Mouse (Mus musculus): ENCODE measurements around the gene Nemp2.
"Not testable (repeated sequence)": the region's sequence is repeated elsewhere in the genome, so short reads cannot be mapped to it uniquely, and the experiment has no call there.

Nemp2 gene

DNA sequence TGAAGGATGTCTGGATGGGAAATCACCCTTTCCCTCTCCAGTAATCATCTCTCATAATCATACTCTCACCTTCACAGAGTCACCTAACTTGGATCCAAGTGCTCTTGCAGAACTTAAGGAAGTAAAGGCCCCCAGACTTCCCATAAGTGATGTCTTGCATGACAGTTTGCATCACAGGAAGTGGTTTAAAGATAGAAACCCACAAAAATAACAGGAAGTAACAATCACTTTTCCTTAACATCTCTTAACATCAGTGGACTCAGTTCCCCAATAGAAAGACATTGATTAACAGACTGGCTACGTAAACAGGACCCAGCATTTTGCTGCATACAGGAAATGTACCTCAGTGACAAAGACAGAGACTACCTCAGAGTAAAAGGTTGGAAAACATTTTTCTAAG lies 22.9 kb downstream of the Nemp2 start:
- no peak for DNase-seq (ENCODE audit: low read depth, low spot score)

DNA sequence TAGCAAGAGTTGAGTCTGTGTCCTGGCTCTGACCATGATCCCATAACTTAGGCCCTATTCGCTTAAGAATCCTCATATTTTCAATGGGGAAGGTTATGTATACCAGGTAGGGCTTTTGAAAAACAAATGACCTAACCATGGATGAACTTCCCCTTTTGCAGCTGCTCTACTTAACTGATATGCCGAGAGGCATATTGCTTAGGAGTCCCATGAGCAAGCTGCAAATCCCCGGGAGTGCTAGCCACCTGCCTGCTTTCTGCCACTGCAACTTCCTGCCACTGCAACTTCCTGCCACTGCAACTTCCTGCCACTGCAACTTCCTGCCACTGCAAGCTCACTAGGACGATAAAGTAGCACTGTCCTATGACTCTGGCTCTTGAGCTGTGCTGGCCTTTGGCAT lies 24.6 kb downstream of the Nemp2 start:
- no peak for DNase-seq (ENCODE audit: low read depth, low spot score)

DNA sequence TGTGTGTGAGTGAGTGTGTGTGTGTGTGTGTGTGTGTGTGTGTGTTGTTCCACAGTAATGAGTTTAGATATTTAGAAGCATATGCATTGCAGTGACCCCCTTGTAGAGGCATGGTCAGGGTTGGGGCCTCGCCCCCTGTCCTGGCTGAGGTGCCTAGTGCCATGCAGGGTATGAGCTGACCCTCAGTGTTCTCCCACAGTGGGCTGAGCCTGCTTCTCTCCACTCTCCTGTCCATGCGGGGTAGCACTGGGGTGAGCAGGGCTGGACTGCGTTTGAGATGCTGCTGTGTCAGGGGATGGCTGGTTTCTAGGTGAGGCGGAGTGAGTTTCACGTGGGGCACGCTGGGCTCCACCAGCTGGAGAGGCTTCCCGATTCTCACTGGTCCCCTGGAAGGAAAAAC lies 27.7 kb downstream of the Nemp2 start:
- no peak for DNase-seq (ENCODE audit: low read depth, low spot score)

DNA sequence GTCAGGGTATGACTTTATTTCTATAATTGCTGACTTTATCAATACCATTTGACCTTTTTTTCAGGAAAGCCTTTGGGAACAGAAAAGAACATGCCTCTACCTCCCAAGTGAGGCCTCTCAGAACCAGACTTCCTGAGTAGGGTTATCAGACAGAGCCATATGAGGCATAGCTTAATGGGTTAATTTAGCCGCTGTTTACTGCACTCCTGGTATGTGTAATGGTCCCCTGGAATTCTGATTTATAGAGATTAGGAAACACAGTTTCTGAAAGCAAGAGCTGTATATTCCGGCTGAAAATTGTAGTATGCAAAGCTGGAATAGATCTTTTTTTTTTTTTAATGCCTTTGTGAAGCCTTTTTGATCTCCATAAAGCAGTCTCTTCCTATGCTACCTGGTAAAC lies 29.8 kb downstream of the Nemp2 start:
- no peak for DNase-seq (ENCODE audit: low read depth, low spot score)

DNA sequence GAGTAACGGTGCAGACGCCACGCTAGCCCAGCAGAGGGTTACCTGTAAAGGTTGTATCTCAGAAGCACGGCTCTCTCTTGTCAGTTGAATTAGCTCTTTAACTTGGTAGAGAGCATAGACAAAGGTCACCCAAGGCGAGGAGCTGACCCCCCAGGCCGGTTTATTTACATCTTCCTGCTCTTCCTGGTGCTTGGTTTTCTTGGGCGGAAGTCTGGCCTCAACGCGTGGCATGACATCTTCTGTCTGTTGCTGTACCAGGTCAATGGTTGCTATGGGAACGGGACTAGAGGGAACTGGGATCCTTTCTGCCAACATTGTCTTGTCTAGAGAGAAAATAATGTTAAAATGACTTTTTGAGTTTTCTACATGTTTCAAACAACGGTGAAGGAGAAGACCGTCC lies 30.3 kb downstream of the Nemp2 start:
- DNase-seq (ENCODE audit: low read depth, low spot score): no peak

DNA sequence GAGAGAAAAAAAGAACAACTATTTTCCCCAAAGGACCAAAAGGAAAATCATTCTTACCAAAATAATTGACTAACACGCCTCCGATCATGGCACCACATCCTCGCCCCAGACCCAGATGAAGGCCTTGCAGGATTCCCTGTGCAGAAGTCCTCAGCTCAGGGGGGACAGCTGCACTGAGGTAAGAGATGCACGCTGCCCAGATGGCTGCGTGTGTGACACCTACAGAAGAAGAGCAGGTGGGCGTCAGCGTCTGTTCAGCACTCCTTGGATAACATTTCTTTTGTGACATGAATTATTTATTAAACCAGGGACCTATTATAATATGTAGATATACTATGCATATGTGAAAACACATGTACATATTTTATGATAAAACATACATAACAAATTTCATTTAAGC lies 32.7 kb downstream of the Nemp2 start:
- DNase-seq (ENCODE audit: low read depth, low spot score): no peak

DNA sequence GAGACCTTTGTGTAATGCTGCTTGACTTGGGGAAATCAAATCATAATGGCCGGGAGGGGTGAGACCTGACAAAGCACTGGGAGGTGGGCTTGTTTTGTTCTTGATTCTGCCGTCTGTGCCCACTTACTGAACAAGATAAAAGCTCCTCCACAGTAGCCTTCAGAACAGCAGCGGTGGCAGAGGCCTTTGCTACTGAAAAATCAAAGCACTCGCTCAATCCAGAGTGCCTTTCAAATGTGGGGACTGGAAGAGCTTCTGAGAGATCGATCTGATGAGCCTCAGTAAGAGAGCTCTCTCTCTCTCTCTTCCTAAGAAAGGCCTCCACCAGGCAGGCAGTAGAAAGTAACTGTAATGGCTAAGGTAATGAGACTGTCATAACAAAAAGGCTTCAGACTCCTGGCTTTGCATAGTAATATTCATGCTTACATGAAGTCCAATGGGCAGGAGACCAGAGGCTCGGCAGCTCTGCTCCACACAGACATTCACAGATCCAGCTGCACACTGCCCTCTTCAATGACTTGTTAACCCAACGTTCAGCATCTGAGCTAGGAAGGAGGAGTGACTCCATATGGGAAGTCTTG lies 38.3 kb downstream of the Nemp2 start:
- no peak for DNase-seq (ENCODE audit: low read depth, low spot score)

DNA sequence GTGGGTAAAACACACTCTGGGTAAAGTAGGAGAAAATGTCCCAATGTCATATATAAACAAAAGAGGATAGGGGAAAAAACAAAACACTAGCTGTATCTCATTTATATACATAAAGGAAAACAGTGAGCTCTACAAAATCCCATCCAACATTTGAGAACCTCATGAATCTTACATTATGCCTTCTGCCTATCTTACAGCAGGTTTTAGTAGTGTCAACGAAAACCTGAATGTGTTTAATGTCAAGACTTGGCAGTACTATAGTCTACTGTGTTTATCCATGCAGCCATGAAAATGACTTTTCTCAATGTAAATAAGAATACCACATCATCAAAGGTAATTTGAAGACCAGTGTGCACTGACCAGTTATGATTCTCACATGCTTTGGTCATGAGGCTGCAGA lies 39.4 kb downstream of the Nemp2 start:
- DNase-seq (ENCODE audit: low read depth, low spot score): no peak

DNA sequence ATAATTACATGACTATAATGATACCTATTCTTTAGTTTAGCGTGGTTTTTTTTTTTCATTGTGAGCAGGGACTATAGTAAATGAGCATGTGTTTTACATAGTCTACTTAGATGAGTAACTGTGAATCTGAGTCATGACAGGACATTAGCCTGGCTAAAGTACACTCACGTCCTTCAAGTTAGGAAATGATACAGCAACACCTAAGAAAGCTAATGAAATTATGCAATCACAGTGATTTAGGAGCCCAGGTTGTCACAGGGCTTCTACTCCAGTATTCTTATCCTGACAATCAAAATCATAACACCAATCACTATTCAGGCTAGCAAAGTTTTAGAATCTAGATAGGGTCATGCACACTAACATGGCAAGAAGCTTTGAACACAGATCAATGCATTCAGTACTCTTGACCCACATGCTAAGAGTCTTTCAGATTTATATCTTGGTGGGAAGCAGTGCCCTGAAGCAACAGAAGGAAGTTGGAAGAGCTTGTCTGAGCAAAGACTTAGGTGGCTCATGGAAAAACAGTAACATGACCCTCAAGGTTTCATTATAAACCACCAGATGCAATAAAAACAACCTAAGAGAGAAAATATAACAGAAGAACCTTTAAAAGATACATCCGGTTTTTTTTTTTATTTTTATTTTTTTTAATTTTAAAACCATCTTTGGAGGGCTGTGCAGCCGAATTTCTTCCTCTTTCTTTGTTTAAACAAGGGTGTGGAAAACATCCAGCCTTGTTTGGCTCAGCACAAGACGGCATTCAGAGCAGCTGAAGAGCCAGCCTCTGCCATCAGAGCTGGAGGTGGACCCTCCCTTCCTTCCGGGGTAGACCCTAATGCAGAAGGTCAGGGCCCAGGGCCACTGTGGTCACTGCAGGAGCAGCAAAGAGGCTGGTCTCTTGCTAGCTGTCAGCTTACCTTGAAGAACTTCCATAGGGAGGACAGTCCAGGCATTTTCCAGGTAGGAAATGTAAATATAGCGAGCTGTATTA lies 45.4 kb downstream of the Nemp2 start:
- no peak for DNase-seq (ENCODE audit: low read depth, low spot score)

DNA sequence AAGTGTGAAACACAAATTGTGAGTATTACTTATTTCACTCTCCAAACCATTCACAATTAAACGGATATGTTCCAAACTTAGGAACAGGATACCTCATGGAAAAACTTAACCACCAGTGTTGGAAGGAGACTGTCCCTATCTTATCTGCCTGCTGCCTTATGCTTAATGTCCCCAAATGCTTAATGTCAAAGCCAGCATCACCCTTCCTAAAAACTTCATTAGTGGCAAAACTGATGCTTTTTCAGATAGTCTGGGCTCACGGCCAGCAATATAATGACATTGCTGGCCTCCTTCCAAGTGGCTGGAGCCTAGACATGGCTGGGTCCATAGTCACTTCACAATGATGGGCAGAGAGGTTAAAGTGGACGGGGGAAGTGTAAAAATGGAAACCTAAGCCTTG lies 46.1 kb downstream of the Nemp2 start:
- peak; percentile 8 for DNase-seq (ENCODE audit: low read depth, low spot score)

DNA sequence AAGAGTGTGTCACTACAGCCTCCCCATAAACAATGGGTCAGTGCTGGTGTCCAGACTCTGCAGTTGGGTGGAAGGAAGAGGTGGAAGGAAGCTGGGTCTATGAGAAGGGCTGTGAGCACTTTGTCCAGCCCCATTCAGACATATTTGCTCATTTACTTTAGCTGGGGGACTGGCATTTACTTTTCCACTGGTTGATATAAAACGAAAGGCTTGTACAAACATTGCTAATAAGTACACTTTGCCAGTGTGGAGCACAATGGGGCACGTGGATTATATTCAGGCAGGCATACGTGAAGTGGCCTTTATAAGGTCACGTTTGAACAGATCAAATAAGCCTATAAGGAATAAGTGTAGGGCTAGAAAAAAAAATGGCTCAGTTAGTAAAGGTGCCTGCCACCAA lies 53.0 kb downstream of the Nemp2 start:
- DNase-seq (ENCODE audit: low read depth, low spot score): no peak

DNA sequence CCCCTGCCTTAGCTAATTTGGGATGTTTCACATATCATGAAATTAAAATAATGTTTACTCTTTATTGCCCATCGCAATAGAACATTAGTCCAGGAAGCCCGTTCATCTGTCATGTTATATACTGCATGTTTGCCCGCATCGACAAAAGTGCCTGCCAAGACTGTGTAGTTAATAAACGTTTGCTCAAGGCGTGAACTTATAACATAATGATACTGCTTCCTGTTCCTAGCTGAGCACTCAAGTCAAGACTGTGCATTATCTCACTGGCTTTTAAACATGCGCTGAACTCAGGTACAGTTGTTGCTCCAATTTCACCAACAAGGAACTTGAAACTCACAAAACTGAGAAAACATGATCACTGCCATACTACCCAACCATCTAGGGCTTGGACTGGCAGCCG lies 57.1 kb downstream of the Nemp2 start:
- DNase-seq (ENCODE audit: low read depth, low spot score): no peak

DNA sequence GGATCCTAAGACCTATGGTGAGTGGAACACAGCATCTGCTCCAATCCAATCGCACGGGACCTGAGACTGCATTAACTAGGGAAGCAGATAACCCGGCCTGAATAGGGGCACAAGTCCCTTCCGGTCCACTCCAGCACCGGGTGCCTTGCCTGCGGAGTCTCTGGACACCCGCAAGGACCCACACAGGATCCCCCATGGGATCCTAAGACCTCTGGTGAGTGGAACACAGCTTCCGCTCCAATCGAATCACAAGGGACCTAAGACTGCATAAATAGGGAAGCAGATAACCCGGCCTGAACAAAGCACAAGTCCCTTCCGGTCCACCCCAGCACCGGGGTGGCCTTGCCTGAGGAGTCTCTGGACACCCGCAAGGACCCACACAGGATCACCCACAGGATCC lies 64.0 kb downstream of the Nemp2 start:
- DNase-seq (ENCODE audit: low read depth, low spot score): not testable (repeated sequence)
